In genomic region chr10:96033356-96033984, GRCm38 (mm10) we compare ENCODE assay signal across 9 mouse cellular contexts.
DNase-seq lines count a peak whose midpoint lies in the region; ATAC-seq lines count a peak whose summit lies in the region.
"Had no signal": no experiment of that assay in that cellular context is flagged by ENCODE, and none has a peak within 500 bp of the region (broad histone marks: within the 10 kb centered on the region; RNA-seq: fewer than 3 reads in every experiment).

No protein-coding gene starts in this region.

- H3K27me3 ChIP-seq in hindbrain, embryonic 16.5 days (replicated peaks; ENCODE audit: control insufficient read depth, insufficient read depth, low read length) = no peaks in the 10 kb centered on the region
- H3K27me3 ChIP-seq in midbrain, embryonic 12.5 days = no peaks in the 10 kb centered on the region
- H3K27me3 ChIP-seq: embryonic facial prominence, embryonic 13.5 days had no signal

- peak; percentile 91 for ATAC-seq in hindbrain, embryonic 16.5 days
- ATAC-seq in midbrain, embryonic 12.5 days (ENCODE audit: low FRiP score, low read depth) = peak; percentile 80

- no peak overlapping the region for H3K9ac ChIP-seq in hindbrain, embryonic 16.5 days (ENCODE audit: low read depth, low read length)
- H3K9ac ChIP-seq in midbrain, embryonic 12.5 days (replicated peaks) = no peak overlapping the region
- H3K9ac ChIP-seq: embryonic facial prominence, embryonic 13.5 days had no signal

- no peak overlapping the region for H3K4me2 ChIP-seq in hindbrain, embryonic 16.5 days (ENCODE audit: low read length)
- H3K4me2 ChIP-seq in midbrain, embryonic 12.5 days (replicated peaks) = no peak overlapping the region
- H3K4me2 ChIP-seq: embryonic facial prominence, embryonic 13.5 days had no signal

- peak; percentile 11 for DNase-seq in kidney, adult 18-20 months
- DNase-seq in kidney, adult 11 months = no peak
- peak; percentile 80 for DNase-seq in adipocyte (ENCODE audit: low spot score)
- DNase-seq in embryo, embryonic 11.5 days (ENCODE audit: low read depth, low spot score) = peak; percentile 40
- DNase-seq in left cerebral cortex, postnatal 10 days (ENCODE audit: extremely low spot score in 1 of 2, low spot score in 2 of 2) = peak; percentile 43 to 44
- peak; percentile 27 for DNase-seq in yolk sac, embryonic 10.5 days (ENCODE audit: low spot score)

- no peaks in the 10 kb centered on the region for H3K9me3 ChIP-seq in hindbrain, embryonic 16.5 days (ENCODE audit: control insufficient read depth, low read length)
- no peaks in the 10 kb centered on the region for H3K9me3 ChIP-seq in midbrain, embryonic 12.5 days
- H3K9me3 ChIP-seq: embryonic facial prominence, embryonic 13.5 days had no signal

- 41% methylated on average over 10 of the region's 10 CpGs for whole genome bisulfite sequencing in hindbrain, embryonic 16.5 days
- 49% methylated on average over 10 of the region's 10 CpGs for WGBS in midbrain, embryonic 12.5 days

- peaks cover 2% of the 10 kb centered on the region for H3K36me3 ChIP-seq in hindbrain, embryonic 16.5 days (ENCODE audit: control insufficient read depth, insufficient read depth, low read length)
- H3K36me3 ChIP-seq in midbrain, embryonic 12.5 days = peaks cover 3% of the 10 kb centered on the region; the same call in 1 of the 2 replicates

- intact Hi-C loops in left cerebral cortex, postnatal 10 days (cut with DNase I) = loop anchor here (5.0 to 10.0 kb wide), 3 partner anchors 136 to 549 kb away; no protein-coding TSS in a partner anchor

- no peak overlapping the region for H3K27ac ChIP-seq in hindbrain, embryonic 16.5 days (ENCODE audit: low read depth, low read length)
- H3K27ac ChIP-seq in midbrain, embryonic 12.5 days (replicated peaks) = no peak overlapping the region
- H3K27ac ChIP-seq: embryonic facial prominence, embryonic 13.5 days had no signal

- H3K4me1 ChIP-seq in hindbrain, embryonic 16.5 days (ENCODE audit: control insufficient read depth, insufficient read depth, low read depth, low read length) = no peaks in the 10 kb centered on the region
- H3K4me1 ChIP-seq in midbrain, embryonic 12.5 days = no peaks in the 10 kb centered on the region
- H3K4me1 ChIP-seq: embryonic facial prominence, embryonic 13.5 days had no signal

- no peak overlapping the region for H3K4me3 ChIP-seq in hindbrain, embryonic 16.5 days (ENCODE audit: low read length)
- H3K4me3 ChIP-seq in midbrain, embryonic 12.5 days = no peak overlapping the region
- H3K4me3 ChIP-seq: embryonic facial prominence, embryonic 13.5 days had no signal
